Mouse (Mus musculus): ENCODE measurements at regions not wholly inside any gene's neighbourhood (a gene's known extent, or its start where the extent isn't known, plus 50 kb on each side); places are given as distances from the start of the nearest gene placed in this dataset.

DNA sequence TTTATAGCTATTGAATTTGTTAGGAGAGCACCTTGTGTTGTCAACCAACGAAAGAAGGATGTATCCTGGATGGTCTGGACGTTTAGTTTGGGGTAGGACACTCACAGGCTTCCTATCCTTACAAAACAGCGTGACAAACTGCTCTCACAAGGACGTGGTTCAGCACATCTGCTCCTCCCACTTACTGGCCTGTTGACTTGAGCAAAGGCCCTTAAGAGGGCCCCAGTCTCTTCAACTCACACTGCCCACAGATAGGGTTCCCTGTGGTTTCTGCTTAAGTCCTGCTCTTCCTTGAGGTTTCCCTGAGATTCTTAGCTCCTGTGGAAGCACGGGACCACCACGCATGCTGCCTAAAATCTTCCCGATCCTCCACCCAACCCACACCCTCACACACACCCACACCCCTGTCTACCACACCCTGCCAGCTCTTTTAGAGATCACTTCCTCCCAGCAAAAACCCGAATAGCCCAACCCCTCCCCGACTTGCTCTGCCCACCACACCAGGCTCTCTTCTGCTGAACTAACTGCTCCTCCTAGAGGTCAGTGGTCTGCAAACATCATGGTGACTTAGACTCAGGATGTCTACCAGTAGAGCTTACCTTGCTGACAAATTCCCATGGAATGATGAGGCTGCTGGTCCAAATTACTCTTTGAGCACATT is 95.7 kb upstream of the Hnrnpa3 start:
- DNase-seq (ENCODE audit: low read depth, low spot score) = peak; percentile 66

DNA sequence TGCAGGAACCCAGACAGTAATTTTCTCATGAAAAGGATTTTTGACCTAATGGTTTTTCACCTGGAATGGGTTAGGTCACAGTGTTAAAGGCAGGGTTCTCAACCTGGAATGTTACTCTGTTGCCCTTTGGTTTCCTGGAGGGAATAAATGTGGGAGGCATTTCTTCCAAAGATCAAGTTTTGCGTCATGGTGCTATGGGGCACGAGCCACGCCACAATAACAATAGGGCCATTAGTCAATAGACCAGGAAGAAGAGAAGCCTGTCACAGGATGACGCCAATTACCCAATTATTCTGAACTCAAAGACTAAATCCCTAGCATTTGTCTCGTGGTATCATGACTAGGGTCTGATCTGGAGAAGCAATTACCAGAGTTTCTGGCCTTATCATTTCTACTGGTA is 94.3 kb upstream of the Hnrnpa3 start:
- DNase-seq (ENCODE audit: low read depth, low spot score) = no peak

DNA sequence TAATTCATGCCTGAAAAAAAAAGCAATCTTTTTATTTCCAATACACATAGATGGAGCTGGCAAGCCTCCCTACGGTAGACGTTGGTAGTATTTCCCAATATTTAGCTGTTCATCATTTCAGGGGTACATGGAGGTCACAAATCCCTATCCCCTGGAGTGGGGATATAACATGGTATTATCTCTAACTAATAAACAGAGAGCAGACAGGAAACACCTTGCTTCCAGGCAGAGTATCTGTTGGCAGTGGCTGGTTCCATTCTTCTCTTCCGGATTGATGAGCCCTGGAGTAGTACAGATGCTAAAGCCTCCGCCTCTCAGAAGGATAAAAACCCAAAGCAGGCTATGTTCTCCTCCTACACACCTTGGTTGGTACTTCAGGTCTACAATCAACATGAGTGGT is 91.9 kb upstream of the Hnrnpa3 start:
- no peak for DNase-seq (ENCODE audit: low read depth, low spot score)

DNA sequence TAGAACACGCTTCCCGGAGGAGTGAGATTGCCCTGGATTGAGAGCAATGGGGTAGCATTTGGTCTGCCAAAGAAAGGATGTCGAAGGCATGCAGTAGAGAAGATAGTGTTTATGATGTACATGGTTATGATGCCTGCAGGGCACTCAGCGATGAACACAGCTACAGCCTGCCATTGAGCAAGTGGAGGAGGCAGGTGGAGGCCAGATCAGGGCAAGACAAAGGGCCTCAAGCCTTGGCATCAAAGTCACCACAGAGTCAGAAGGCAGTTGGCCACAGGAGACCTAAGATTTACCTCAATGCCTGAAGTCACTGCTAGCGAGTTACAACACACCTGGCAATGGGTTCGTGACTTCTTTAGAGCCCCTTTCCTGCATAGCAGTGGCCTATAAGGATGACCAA is 89.3 kb upstream of the Hnrnpa3 start:
- no peak for DNase-seq (ENCODE audit: low read depth, low spot score)

DNA sequence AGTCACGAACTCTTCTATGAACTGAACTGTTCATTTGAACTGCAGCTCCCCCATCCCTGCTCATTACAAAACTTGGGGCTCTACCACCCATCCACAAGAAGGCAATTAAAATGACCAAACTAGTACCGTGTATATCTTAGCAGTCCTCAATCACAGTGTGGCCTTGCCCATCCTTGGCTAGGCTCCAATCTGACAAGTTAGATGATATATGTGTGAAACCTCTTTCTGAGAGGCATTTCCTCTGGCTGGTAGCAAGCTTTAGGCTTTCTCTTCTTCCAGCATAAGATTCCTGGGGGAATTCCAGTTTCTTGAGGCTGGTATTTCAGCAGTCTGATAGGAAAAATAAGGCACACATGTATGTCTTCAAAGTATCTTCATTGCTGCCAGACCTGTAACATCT is 88.8 kb upstream of the Hnrnpa3 start:
- no peak for DNase-seq (ENCODE audit: low read depth, low spot score)

DNA sequence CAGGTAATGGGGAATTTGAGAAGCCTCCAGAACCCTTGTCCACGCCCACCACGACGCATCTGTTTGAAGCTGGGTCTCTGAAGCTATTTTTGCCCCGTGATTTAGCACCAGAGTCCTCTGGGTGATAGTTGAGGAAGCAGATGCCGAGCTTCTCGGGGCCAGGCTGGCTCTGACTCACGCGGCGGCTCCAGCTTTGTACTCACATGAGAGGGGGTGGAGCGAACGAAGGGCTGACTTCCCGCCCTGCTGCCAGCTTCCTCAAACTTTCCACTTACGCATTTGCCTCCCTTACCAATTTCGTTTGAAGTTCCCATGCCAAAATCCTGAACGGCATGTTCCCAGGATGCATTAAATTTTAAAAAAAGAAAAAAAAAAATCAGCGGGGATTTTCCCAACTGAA is 74.1 kb upstream of the Hnrnpa3 start:
- DNase-seq (ENCODE audit: low read depth, low spot score) = peak; percentile 88

DNA sequence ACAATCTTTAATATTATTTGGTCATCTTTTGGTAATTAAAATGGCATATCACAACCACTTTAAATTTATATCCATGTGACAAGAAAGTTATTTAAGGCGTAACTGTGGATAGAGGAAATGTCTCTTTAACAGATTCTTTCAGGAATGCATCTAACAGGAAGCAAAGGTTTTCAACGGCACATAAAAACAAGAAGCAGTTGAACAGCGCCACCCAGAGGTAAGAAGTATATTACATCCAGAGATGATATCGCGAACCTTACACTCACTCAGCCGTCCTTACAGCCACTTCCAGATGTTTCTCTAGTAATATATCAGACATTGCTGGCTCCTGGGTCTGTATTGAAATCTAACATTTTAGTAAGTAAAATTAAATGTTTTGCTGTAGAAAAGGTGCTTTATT is 70.5 kb upstream of the Hnrnpa3 start:
- peak; percentile 73 for DNase-seq (ENCODE audit: low read depth, low spot score)

DNA sequence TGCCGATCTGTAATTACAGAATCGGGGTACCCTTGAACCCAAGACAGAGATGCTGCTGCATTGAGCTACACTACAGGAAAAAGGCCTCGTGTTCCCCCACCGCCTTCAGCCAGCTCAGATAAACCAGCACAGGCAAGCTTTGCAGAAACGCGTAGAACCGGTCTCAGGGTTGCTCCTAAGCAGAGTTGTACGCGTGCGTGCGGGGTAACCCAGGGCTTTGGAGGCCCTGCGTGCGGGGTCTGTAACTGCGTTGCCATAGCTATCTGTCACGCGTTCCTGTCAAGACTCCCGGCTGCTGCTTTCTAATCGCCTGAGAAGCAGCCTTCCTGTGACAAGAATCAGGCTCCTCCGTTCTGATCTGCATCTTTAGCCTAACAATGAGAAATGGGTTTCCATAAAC is 69.6 kb upstream of the Hnrnpa3 start:
- DNase-seq (ENCODE audit: low read depth, low spot score) = no peak

DNA sequence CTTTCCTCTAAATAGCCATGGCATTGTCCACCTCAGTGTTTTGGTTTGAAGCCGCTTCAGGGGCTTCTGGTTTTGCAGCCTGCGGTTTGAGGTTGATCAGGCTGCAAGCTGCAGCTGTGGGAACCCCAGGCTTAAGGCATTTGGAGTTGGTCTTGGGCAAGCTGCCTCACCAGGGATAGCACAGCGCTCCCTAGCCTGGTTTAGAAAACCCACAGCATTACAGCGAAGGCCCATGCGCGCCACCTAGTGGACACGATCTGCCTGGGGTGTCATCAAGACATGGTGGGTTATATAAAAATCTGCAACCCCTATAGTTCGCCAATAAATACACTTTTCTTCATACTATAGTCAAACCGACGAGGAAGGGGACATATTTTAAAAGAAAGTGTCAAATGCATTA is 68.9 kb upstream of the Hnrnpa3 start:
- DNase-seq (ENCODE audit: low read depth, low spot score) = peak; percentile 80

DNA sequence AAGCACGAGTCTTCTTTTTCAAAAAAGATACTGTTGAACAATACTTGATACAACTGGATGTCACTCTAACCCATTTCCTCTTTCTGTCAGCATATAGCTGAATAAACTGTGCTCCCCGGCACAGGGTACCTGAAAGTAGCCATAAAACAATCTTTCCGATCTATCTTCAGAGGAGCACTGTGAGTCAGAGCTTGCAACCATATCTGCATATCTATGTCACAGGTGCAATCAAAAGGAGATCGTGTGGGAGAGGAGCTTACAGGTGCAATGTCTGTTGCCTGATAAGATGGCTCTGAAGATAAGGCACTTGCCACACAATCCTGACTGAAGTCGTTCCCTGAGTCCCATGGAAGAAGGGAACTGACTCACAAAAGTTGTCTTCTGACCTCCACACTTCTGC is 58.5 kb upstream of the Hnrnpa3 start:
- no peak for DNase-seq (ENCODE audit: low read depth, low spot score)

DNA sequence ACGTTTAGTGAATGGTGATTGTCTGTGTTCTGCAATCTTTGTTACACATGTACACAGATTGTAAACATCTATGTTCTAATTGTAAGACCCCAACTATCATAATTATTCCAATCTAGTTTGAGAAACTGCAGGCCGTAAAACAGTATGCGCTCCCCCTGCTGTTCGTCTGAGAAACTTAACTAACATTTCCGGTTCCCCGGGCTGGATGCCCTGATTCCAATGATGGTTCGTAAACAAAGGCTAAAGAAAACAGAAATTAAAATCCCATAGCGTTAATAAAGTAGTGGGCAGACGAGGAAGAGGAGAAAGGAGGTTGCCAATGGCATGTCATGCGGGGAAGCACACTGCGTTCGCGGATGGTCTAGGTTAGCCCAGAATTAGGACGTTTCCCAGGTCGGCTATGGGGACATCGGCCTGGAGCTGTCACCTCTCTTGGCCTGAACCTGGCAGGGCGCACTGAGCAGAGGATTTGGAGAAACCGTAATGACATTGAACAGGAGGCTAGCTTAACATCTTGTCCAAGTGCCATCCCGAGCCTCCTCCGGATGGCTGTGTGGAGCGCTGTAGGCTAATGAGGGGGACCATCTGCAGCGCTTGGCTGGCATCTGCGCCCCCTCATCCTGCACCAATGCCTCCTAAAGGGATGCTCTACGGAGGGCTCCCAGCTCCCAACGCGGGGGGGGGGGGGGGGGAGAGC is 55.7 kb upstream of the Hnrnpa3 start:
- peak; percentile 25 for DNase-seq (ENCODE audit: low read depth, low spot score)

DNA sequence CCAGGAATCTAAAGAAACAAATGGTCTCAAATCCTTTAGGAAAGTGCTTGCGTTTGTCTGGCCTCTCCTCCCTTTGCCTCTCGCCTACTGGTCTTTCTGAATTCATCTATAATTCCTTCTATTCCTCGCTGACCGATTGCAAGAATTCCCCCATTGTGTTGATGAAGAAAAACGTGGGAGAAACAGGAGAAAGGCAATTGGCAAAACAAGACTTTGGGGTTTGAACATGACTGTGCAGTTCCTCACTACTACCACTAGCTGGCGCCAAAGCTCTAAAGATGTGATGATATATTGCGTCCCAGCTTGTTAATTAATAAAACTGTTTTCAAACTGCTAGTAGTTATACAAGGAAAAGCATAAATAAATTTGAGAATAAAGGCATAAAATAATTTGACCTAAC is 53.4 kb upstream of the Hnrnpa3 start:
- peak; percentile 47 for DNase-seq (ENCODE audit: low read depth, low spot score)

DNA sequence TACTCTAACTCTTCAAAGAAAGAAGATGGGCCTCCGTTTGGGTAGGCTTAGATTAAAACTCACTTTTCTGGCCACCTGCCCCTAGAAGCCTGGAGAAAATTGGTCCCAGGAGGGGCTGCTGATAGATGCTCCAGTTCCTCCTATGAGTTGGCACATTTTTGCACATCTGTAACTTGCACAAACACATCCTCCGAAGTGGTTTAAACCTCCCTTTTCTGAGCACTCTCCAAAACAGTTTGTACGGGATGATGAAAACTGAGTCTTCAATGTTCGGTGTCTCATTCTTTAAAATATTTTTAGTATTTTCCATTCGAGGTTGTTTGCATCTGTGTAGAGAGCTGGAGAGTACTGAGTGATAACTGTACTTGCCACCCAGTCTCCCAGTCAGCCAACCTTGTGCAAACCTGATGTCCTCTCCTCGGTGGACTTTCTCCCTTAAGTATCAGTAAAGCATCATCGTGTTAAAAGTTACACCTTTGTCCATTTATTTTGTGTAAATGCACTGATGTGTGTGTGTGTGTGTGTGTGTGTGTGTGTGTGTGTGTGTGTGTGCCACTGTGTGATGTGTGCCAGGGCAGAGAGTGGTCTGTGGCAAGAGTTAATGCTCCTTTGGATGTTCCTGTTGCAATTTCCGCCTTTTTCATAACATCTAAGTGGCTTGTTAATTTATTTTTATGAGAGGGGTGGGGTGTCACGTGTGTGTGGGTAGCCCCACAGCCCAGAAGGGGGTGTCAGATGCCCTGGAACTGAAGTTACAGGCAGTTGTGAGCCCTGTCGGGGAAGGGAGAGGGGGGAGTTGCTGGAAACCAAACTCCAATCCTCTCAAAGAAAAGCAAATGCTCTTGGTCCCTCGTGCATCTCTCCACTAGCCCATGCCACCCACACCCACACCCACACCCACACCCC is 51.8 kb upstream of the Hnrnpa3 start:
- no peak for DNase-seq (ENCODE audit: low read depth, low spot score)

DNA sequence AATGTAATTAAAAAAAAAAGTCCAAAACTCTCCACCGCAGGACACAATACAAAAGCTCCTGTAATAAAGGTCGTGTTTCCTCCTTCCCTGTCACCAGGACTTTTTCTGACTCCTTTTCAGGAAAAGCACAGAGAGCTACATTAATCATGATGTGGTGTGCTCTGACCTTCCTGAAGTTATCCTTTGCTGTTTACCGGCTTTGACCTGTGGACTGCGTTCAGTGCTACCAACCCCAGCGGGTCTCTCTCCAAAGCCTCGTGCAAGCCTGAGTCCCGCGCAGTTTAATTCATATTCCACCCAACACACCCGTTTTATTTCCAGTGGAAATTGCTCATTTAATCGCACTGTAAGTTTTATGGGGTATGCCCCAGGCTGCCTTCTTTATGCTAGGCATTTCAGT is 51.1 kb upstream of the Hnrnpa3 start:
- no peak for DNase-seq (ENCODE audit: low read depth, low spot score)

DNA sequence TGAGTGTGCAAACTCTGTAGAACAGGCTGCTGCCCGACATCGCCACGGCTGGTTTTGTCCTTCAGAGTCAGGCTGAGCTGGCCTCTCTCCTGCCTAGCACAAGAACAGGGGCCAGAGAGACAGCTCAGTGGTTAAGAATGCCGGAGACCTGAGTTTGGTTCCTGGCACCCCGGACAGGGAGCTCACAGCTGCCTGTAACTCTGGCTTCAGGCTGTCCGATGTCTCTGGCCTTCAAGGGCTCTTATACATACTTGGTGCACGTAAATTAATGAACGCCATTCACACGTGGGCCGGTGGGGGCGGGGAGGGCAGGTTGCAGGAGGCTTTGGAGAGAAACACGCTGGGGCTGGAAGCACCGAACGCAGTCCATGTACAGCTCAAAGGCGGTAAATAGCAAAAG is 50.6 kb upstream of the Hnrnpa3 start:
- no peak for DNase-seq (ENCODE audit: low read depth, low spot score)

DNA sequence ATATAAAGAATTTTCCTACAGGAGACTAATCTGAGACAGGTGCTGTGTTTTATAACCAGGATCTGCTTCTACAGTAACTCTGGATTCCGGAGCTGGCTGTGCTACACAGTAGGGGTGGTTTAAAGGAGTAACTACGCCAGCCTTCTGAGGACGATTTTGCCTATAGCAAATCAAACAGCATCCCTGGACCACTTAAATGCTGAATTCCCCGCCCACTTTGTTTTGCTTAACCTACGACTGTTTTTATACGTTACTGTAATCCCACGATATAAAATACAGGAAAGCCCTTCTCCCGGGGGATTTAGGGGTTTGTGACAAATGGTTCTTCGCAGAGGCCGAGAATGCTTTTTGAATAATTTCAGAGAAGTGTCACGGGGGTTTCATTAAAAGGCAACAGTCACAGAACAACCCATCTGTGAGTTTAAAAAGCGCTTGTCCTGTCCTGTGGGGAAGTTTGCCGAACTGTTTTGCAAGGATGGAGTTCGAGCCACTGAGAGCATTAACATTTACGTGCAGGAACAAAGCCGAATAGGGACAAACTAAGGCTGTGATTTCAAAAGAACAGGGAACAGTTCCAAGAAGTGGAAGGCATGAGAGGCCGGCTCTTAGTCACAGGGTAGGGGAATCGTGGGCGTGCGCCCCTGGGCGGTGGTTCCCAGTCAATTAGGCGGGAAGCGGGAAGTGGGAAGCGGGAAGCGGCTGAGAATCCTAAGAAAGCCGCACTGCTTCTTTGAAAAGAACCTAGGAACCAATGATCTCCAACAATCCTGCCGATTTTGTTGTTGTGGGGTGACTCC is 49.7 kb upstream of the Hnrnpa3 start:
- no peak for DNase-seq (ENCODE audit: low read depth, low spot score)

Data from A20 (cell line).